Mouse (Mus musculus) embryonic stem cell, embryonic (primary cell): ENCODE measurements at regions not wholly inside any gene's neighbourhood (a gene's known extent, or its start where the extent isn't known, plus 50 kb on each side); places are given as distances from the start of the nearest gene placed in this dataset.

Experiments used
- CTCF ChIA-PET, 4 experiments: fragments of 300-600 bp in 2 of 4; fragments of 350-600 bp in 2 of 4; sonication (Branson Sonifier 250); formaldehyde crosslinking; loops; one replicate each; lab custom pipeline; 2022; ENCODE audit warnings: inconsistent platforms in 2 of 4; lab: Charles Lee
- POLR2A ChIA-PET, 4 experiments: fragments of 300-600 bp in 2 of 4; fragments of 350-600 bp in 2 of 4; sonication (Branson Sonifier 250); formaldehyde crosslinking; loops; one replicate each; lab custom pipeline; 2022; ENCODE audit warnings: antibody characterized with exemption in 4 of 4, inconsistent platforms in 1 of 4; lab: Charles Lee

GRCm38 (mm10) chr2:114812141-114812902 lies 157.6 kb upstream of the Dph6 start:
- ChIA-PET CTCF (interaction anchor here in 1 of 4 experiments (0.6 kb wide), 1 partner anchor 374 kb away, joined by 3 read pairs; no protein-coding TSS in a partner anchor), POLR2A (interaction anchor here in 1 of 4 experiments (0.7 kb wide), 1 partner anchor 715 kb away, joined by 3 read pairs; no protein-coding TSS in a partner anchor)

GRCm38 (mm10) chr2:114812903-114813290 lies 158.1 kb upstream of the Dph6 start:
- ChIA-PET POLR2A (interaction anchor here in 1 of 4 experiments (0.7 kb wide), 1 partner anchor 716 kb away, joined by 3 read pairs; no protein-coding TSS in a partner anchor), CTCF (interaction anchor here in 1 of 4 experiments (0.6 kb wide), 1 partner anchor 374 kb away, joined by 3 read pairs; no protein-coding TSS in a partner anchor)

GRCm38 (mm10) chr2:114822657-114823056 lies 167.9 kb upstream of the Dph6 start:
- ChIA-PET POLR2A (no interaction called here), CTCF (no interaction called here)

DNA sequence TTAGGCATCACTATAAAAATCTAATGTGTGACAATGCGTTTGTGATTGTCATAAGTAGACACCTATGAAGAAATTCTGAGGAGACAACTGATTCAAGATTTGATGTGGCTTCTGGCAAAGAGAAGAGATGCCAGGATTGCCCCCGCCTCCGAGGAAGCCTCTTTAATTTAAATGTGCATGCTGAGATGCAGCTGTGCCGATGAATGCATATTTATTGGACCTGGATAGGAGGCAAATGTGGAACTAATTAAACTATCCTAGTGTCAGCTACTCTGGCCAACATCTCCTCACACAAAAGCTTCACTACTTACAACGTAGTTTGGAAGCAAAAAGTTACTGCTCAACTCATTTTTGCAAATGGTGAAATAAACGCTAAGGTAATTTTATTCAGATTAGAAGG lies 173.4 kb upstream of the Dph6 start:
- CTCF ChIA-PET, result no interaction called here
- POLR2A ChIA-PET, result no interaction called here

- CTCF ChIA-PET, result no interaction called here
- POLR2A ChIA-PET, result interaction anchor here in 1 of 4 experiments (0.7 kb wide), 1 partner anchor 1058 kb away, joined by 3 read pairs; no protein-coding TSS in a partner anchor
Measured at GRCm38 (mm10) chr2:114835694-114836093, 180.9 kb upstream of the Dph6 start.

GRCm38 (mm10) chr2:114843696-114844388 lies 189.1 kb upstream of the Dph6 start:
- CTCF ChIA-PET, result no interaction called here

GRCm38 (mm10) chr2:114844389-114844771 lies 189.6 kb upstream of the Dph6 start:
- ChIA-PET CTCF (no interaction called here), POLR2A (no interaction called here)

More at GRCm38 (mm10) chr2:114843696-114844388, 189.1 kb upstream of the Dph6 start:
- POLR2A ChIA-PET, result no interaction called here

- POLR2A ChIA-PET, result no interaction called here
- CTCF ChIA-PET, result no interaction called here
Measured at GRCm38 (mm10) chr2:114848439-114848838, 193.7 kb upstream of the Dph6 start.

GRCm38 (mm10) chr2:114848914-114849313 lies 194.2 kb upstream of the Dph6 start:
- ChIA-PET CTCF (no interaction called here), POLR2A (no interaction called here)

GRCm38 (mm10) chr2:114853715-114854530 lies 199.2 kb upstream of the Dph6 start:
- POLR2A ChIA-PET, result interaction anchor here in 2 of 4 experiments (0.7 kb wide), 2 partner anchors 810 to 1379 kb away, joined by 3 read pairs; no protein-coding TSS in a partner anchor

GRCm38 (mm10) chr2:114872272-114872671 lies 217.5 kb upstream of the Dph6 start:
- CTCF ChIA-PET, result interaction anchor here in 1 of 4 experiments (0.7 kb wide), 1 partner anchor 18 kb away, joined by 3 read pairs; no protein-coding TSS in a partner anchor
- POLR2A ChIA-PET, result interaction anchor here in 1 of 4 experiments (1.0 kb wide), 1 partner anchor 9 kb away, joined by 3 read pairs; no protein-coding TSS in a partner anchor

More at GRCm38 (mm10) chr2:114853715-114854530, 199.2 kb upstream of the Dph6 start:
- CTCF ChIA-PET, result interaction anchor here in 3 of 4 experiments (0.5 to 1.1 kb wide), 12 partner anchors 8 to 1252 kb away, joined by 3 to 5 read pairs (median 3); no protein-coding TSS in a partner anchor

- POLR2A ChIA-PET, result interaction anchor here in 1 of 4 experiments (1.0 kb wide), 1 partner anchor 10 kb away, joined by 3 read pairs; no protein-coding TSS in a partner anchor
- CTCF ChIA-PET, result no interaction called here
Measured at GRCm38 (mm10) chr2:114873090-114873489, 218.3 kb upstream of the Dph6 start.

DNA sequence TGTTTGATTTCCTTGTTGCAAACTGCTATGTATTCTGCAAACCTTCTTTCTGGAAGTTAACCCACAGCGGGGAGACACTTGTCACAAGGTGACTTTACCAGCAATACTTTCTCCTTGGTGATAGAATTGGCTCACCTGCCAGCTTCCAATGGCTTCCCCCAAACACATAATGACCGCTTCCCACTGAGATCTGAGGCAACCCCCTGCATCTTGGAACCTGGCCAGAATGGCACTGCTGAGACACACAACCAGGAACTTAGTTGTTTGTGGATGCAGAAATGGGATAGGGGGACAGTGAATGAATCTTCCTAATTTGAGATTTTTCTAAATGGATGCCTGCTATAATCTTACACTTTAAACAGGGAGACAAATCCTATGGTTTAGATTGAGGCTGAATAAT lies 224.3 kb upstream of the Dph6 start:
- POLR2A ChIA-PET, result no interaction called here

GRCm38 (mm10) chr2:114879784-114880183 lies 225.0 kb upstream of the Dph6 start:
- ChIA-PET POLR2A (no interaction called here), CTCF (no interaction called here)

More for the DNA sequence above, 224.3 kb upstream of the Dph6 start:
- CTCF ChIA-PET, result no interaction called here

- POLR2A ChIA-PET, result no interaction called here
Measured at GRCm38 (mm10) chr2:114885734-114886260, 231.0 kb upstream of the Dph6 start.

DNA sequence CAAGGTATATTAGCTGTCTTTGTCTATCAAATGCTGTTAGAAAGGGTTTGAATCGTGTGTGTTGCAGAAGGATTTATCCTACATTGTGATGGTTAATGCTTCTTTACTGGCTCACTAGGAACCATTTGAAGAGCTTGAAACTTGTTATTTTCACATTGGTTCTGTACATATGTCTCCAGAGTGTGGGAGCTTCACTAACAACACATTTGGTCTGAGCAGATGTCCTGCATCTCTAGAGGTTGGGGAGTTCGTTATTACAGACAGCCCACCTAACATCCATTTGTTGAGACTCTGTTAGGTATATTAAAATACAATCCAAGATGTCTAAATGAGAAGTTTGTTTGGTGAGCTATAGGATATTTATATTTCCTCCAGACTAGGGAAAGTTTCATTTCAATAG lies 244.0 kb upstream of the Dph6 start:
- ChIA-PET CTCF (no interaction called here), POLR2A (no interaction called here)

More at GRCm38 (mm10) chr2:114885734-114886260, 231.0 kb upstream of the Dph6 start:
- CTCF ChIA-PET, result no interaction called here

DNA sequence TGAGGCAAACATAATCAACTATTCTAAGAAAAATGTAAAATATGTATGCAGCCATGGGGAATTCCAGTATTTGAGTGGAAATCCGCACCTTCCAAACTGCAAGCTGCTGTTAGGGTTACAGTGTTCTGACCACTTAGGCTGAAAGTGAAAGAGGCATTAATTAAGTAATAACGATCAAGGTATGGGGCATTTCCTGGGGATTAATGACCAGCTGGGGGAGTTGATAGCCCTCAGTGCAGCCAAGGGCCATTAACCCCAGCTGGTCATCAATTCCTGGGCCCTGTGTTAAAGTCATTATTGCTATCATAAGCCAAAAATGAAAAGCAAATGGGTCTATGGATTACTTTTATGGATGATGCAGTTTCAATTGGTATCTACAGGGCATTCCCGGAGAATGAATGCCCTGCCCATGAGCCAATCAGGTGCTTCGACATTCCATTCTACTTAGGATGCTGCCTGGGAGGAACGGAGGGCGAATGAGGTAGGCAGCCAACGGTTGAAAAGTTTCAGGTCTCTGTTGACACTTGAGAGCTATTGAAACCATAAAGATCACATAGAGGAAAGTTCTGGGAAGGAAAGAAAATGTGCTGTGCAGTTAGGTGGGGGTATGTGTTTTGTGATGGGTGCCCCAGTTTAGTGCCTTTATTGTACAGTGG lies 257.2 kb upstream of the Dph6 start:
- POLR2A ChIA-PET, result no interaction called here
- CTCF ChIA-PET, result interaction anchor here in 1 of 4 experiments (0.7 kb wide), 1 partner anchor 113 kb away, joined by 5 read pairs; no protein-coding TSS in a partner anchor
